Mouse (Mus musculus) B cell, adult 2 months (primary cell): ENCODE measurements around the gene Mrps27.

Experiments
- DNase-seq, 2 experiments: peaks; one replicate each; pipeline ENCODE4 v3.0.0; 2022

Mrps27 gene

DNA sequence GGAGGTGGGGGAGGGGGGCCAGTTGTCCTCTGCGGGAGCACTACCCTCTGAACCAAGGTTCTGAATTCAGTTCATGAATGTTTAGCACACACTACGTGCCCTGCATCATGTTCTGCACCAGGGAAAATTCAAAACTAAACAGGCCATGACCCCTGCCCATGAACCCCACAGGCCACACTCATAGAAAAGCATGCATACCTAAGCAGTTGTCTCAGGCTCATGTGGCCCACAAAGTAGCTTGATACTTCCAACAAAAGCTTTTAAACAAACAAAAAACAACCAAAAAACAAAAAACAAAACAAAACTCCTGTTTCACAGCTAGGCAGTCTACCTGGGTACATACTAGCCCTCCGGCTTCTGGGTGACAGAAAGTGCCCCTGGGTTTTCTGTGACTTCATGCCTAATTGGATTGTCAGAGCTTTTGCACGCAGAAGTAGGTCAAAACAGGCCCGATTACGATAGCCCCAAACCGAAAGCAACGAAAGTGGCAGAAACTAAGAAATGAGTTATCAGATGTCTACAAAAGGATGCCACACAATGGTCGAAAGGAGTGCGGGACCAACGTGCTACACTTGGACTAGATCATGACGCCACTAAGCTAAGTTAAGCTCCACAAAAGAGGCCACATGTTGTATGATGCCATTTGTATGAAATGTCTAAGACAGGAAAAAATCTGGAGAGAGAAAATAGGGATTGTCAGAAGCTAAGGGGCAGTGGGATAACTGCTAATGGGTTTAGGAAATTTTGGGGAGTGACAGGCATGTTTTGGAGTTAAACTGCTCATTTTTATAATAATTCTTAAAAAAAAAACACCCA lies 98.1 kb downstream of the Mrps27 start:
- DNase-seq: no peak

DNA sequence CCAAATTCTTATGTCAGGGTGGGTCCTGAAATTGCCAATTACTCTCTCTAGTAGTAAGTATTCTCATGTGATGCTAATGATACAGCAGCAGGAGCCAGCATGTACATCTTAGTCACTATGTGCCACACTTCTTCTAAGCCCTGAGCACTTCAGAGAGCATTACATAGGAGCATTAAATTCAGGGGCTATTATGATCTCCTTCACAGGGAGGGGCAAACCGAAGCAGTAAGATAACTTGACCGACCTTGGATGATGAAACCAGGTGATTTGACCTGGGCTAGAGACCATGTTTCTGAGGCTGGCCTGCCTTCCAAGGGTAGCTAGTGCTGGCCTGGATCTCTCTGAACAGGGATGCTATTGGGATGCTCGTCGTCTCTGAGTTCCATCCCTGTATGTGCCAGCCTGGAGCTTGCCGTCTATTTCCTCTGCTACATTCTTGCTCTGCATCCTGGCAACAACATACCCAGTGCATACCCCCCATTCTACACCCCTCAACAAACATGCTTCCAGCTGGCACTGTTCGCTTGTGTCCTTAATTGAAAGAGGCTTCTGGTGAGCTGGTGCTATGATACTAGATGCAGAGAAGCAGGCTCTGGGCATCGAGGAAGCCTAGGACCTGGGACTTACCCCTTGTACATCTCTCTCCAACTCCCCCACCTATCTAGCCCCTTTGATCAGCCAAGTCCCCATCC lies 99.0 kb downstream of the Mrps27 start:
- no peak for DNase-seq

DNA sequence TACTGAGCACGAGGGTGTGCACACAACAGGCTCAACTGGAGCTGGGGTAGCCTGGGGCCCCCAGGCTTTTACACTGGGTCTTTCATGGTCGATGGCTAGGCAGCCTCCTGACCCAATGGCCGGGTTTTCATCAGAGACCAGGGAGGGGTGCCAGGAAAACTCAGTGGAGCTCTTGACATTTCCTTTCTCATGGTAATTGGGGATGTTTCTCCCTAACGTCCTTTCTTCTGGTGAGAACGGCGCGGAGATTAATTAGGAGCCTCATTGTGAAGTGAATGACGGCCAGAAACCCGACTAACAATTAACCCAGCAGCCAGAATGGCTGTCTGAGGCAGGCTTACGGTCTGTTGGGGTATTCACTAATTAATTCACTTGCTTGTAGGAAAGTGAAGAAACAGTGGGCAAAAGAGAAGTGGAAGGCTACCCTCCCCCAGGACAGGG lies 99.9 kb downstream of the Mrps27 start:
- DNase-seq: no peak

DNA sequence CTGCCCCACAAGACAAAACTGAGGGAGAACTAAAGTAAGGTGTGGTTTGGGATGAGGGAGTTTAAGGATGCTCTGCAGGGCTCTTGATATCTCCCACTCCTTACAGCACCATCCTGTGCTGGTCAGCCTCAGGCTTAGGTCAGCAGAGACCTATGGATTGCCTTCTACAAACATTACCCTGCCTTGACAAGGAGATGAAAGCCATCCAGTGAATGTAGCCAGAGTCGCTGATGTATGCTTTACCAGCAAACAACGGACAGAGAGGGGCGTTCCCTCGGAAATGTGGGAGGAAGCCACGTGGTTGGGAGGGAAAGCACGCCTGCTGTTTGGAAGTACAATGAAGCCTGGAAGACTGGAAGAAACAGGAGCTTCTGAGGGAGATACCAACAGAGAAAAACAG lies 100.3 kb downstream of the Mrps27 start:
- no peak for DNase-seq

DNA sequence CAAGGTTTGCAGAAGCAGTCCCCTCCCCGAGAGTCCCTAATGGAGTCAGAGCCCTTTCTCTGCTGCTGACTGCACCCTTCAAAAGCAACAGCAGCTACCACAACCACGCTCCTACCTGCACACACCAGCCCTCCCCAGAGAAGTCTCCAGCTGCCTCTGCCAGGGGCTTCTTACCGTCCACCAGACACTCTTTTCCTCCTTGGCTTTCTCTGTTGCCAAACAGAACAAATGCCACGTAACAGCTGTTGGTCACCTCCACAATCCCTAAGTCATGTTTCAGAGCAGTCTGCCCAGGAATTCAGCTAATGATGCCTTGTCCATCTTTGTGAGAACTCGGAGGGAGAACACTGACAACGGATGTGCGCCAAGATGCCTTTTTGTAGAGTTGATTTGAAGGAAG lies 102.4 kb downstream of the Mrps27 start:
- DNase-seq: no peak

DNA sequence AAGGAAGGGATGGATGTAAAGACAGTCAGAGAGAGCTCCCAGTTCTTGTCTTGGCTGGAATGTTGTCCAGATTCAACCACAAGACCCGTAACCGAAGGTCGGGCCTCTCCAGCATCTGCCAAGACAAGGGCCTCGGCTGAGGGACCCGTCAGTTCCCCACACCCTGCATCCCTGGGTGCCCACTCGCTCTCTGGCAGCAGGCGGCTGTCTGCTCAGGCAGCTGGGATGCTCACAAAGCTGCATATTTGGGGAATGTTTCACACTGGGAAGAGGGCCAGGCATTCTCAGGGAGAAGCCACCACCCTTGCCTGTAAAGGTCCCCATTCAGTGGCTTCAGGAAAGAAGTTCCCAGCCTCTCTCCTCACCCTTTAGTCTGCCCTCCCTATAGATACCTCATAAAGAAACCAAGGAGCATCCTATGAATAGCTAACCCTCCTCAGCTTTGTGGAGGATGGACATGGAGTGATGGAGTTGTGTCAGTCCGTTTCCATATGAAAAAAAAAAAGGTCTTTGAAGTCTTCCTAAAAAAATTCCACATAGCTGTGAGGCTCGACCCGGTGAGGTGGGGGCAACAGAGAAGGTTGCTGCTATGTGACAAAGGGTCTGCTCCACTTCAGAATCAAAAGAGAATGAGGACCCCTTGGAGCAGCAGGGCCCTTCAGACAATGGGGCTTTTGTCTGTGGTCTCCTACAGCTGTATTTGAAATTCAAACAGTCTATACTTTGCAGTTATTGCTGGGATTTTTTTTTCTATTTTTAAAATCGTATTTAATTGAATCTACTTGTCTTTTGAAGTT lies 103.0 kb downstream of the Mrps27 start:
- DNase-seq: no peak

DNA sequence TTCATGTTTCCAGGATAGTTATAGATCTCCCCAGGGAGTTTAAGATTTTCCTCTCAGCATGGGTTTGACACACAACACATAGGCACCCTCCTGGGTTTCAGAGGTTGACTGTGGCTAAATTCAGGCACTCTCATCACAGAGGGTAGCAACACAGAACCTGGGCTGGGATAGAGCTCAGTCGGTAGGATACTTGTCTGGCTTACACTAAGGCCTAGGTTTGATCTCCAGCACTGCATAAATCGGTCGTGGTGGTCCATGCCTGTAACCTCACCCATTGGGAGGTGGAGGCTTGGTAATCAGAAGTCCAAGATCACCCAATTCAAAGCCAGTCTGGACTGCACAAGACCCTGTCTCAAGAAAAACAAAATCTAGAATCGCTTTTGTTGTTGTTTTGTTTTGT lies 103.7 kb downstream of the Mrps27 start:
- no peak for DNase-seq

DNA sequence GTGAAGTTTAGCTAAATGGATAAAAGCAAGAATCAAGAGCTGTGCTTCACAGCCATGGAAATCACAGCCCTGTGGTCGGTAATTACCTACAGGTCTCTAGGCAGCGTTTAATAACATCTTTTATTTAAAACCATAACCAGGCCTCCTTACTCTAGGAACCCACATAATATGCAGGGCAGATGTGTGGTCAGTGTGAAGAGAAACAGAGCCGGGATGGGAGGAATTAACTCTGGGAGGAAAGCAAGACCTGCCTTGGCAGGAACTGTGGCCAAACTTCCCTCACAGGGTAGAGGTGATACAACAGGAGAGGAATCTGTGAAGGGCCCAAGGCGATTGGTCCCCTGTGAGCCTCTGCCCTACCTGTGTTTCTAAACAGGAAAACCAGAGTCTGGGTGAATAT lies 105.0 kb downstream of the Mrps27 start:
- DNase-seq: no peak

DNA sequence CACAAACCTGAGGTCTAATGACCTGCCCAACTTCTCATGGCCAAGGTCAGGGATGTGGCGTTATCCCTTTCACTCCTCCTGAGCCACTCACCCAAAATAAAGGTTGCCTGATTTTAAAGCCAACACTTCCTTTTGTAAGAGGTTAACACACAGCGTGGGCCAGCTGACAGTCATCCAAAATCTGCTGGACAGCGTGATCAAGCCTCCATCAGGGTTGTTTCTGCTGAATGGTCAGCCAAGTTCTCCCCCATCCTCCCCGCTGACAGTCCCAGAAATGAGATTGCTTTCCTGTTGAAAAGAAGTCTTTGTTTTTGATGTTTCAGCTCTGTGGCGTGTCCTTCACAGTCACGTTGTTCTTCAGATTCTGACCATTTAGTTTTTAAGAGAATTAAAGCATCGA lies 106.2 kb downstream of the Mrps27 start:
- DNase-seq: no peak

DNA sequence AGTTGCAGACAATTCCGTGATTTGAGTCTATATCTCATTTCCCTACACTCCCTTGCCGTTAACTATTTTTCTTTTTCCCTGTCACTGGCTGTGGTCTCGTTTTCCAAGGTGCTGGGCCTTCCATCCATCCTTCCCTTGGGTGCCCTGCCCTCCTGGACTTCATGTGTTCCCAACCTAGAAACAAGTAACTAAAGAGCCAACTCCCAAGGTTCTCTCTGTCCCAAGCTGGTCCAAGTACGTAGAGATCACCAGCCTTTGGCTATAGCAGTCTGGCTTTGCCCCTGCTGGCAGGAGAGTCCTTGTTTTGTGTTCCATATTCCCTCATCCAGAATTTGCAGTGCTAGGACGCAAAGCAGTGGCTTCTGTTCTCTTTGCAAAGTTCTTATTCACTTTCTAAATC lies 106.7 kb downstream of the Mrps27 start:
- no peak for DNase-seq

DNA sequence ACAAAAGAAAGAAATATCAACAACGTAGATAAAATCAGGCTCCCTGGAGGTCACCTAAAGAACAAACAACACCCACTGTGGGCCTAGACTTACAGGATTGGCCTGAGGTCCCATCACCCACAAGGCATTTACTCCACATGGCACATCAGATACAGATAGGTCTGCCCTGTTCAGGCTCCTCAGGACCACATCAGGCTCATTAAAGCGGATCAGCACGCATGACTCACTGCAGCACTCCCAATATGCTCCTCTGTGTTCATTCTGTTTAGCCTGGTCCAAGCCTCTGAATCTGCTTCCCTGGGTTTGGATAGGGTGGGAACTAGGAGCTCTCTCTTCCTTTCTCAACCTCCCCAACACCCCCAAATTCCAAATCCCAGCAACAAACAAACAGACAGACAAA lies 107.9 kb downstream of the Mrps27 start:
- DNase-seq: no peak

DNA sequence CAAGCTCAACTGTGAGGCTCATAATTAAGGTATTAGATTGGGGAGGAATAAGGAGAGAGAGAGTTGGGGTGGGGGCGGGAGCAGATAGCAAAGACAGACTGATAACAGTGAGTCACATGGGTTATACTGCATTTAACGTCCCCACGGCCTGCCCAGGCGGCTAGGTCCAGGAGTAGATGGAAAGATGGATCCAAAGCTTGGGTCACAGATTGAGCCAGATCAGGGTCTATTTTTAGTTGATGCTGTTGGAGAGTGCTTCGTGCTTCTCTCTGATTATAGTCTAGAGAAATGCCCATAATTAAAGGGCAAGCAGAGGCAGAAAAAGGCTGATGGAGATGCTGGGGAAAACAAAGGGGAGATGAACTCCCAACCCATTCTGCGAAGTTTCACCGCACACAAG lies 110.4 kb downstream of the Mrps27 start:
- no peak for DNase-seq

DNA sequence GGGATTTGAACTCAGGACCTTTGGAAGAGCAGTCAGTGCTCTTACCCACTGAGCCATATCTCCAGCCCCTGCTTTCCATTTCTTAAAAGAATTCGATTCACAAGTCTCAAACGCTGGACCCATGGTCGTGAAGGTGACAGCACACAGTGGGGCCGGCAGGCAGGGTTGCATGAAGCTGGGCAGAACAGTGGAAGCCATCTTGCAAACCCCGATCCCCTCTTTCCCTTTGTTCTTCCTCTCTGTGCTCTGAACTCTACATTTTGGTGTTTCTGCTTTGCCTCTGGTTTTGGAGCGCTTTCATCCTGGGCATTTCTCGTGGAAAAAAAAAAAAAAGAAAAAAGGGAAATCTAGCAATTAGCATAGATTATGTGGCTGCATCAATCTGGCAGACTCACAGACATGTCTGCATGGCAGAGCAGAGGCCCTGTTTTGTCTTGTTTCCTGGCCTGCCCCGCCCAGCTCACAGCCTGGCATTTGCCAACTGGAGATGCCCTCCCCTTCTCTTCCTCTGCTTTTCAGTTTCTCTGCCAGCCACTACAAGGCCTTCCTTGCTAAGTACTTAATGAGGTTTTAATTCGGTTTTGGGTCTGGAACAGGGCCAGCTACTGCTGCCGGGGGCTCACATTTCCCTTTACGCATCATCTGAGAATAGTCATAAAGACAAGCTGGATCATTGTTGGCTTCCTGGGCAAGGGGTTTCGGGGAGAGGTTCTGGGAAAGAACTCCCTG lies 114.2 kb downstream of the Mrps27 start:
- DNase-seq: no peak

DNA sequence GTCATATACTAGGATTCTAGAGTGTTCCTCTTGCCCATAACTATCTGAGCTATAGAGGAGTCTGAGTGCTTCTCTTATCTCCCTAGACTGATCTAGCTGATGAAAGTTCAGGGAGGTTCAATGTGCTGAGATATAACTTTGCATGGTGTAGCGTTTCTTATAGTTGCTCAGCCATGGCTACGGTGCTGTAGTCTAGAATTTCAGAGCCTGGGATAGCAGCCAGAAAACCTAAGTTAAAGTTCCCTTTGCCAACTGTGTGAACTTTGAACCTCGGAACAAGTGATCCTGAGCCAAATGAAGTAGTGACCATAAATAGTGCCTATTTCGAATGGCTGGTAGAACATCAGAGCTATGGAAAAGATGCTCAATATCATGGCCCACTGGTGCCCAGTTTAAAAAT lies 115.0 kb downstream of the Mrps27 start:
- no peak for DNase-seq

DNA sequence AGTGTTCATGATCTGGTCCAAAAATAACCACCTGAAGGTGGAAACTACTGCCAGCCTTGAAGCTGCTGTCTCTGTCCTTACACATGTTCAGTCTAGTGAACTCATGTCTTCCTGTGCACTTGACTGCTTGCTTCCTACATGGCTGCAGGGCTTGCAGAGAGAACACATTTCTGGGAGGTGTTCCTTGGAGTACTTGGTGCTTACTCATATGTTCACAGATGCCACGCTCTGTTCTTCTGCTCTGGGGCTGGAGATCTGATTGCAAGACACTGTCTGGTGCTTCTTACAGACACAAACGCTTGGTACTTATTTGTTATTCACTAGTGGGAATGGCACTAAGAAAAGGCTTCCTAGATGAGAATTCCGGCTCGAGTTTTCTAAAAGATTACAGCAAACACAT lies 117.3 kb downstream of the Mrps27 start:
- no peak for DNase-seq

DNA sequence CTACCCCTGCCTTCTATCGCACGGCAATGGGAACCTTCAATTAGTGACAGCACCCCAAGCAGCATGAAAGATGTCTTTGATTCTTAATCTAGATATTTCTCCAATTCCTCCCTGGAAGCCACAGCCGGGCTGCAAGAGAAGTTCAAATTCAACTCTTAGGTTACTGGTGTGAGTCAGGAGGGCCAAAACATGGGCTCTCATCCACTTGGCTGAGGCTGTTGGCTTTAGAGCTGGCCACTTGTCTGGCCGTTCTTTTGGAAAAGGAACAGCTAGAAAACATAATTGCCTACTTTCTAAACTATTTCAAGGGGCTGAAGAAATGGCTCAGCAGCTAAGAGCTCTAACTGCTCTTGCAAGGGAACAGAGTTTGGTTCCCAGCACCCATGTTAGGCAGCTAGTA lies 120.0 kb downstream of the Mrps27 start:
- DNase-seq: no peak
